Mouse (Mus musculus) gastrocnemius, postnatal 25 days (tissue): ENCODE data around the gene Vmn1r89. TPM values are rescaled to one million over a fixed set of nuclear protein-coding genes. Genes with fewer than 3 reads are reported as not detected.

Source experiments
- DNase-seq: peaks from one replicate; pipeline ENCODE4 v3.0.0; 2022
- long read RNA-seq, 2 experiments: library from polyadenylated mRNA; stranded (forward); transcript quantifications; one replicate each; pipeline ENCODE4 v2.0.0; 2021
- total RNA-seq, 2 experiments: library from RNA; stranded (reverse); gene quantifications; 1 replicate in 1 of 2; 2 replicates in 1 of 2; pipeline ENCODE4 v1.2.3; 2021

Vmn1r89 gene
- total RNA-seq: not detected
- long read RNA-seq, experiment 1: 0 reads
- long read RNA-seq, experiment 2: 0 reads

DNA sequence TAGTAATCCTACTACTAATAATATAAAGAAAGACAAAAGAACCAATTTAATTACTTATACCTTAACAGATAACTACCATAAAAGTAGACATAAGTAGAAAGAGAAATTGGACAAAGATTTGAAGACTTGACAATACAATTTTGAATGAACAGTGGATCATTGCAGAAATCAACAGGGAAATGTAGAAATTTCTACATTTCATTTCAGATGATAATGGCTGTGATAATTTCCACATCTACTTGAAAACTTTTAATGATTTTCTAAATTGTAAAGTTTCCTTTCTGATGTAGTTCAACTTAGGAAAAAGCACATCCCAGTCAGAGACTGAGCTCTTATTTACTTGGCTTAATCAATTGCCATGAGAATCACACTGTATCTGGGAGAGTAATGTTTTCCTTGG is at the start of gene Vmn1r89:
Gene Vmn1r89, plus strand, starts transcription at position 301 of the 400 bp plus-strand sequence.
- DNase-seq: no peak

DNA sequence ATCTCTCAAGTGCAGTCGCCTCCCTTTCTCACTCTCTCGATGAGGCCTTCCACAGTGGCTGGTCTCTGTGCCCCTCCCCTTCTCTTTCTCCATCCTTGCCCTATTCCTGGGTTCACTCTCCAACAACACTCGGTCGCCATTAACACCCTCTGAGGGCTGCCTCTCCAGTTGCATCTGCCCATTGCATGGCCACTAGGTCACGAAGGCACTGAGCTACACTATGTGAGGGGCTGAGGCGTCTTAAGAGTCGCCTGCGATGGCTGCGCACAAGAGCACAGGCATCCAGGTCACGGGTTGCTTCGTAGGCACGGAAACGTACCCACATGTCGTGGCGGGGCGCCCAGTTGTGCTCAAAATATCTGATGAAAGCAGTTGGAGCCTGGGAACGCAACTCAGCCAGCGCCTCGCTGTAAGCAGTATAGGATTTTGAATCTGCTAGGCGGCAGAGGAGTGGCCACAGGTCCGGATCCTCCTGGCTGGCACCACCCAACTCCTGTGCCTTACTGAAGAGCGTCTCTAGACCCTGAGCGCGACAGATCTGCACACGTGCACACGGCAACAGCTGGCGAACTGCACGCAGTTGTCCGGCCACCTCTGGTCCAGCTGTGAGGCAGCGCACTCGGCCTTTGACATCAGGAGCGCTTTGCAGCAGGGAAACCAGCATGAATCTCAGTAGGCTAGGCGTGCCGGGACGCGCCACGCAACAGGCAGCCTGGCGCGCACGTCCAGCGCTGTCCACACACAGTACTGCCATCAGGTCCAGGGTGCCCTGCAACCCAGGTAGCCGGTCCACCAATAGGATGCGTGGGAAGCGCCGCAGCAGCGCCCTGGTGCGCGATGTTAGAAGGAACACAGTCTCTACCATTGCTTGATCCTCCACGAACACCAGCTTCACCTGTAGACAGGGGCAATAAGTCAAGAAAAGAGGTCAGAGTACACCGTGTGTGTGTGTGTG is 48.2 kb downstream of the Vmn1r89 start:
- DNase-seq: no peak

DNA sequence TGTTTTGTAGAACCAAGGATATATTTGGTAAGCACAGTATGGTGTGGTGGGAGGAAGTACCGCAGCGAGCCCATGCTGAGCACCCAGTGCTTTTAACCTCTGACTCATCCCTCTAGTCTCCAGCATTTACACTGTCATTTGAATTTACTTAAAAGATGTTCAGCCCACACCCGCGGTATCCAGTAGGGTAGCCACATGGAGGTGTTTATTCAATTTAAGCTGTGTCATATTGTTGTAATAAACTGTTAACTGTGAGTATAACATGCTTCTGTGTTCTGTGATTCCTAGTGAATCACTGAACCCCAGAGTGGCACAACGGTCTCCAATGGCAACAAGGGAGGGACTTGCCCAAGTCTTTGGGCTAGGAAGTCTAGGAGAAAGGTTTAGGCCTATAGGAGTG is 51.0 kb downstream of the Vmn1r89 start:
- DNase-seq: no peak

DNA sequence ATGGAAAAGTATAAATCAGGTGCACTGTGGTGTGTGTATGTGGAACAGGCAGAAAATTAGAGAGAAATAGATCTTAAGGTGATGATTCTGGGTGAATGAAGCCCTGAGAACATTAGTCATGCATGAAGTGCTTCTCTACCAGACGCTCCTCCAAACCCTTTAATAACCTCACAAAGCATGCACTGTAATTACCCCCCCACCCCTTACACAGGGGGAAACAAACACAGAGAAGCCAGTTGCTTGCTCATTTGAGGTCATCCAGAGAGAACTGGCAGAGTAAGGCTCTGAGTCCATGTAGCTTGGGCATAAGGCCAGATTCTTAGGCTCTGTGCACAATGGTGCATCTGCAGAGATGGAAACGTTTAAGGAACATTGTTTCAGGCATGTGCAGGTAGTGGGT is 51.6 kb downstream of the Vmn1r89 start:
- DNase-seq: no peak

DNA sequence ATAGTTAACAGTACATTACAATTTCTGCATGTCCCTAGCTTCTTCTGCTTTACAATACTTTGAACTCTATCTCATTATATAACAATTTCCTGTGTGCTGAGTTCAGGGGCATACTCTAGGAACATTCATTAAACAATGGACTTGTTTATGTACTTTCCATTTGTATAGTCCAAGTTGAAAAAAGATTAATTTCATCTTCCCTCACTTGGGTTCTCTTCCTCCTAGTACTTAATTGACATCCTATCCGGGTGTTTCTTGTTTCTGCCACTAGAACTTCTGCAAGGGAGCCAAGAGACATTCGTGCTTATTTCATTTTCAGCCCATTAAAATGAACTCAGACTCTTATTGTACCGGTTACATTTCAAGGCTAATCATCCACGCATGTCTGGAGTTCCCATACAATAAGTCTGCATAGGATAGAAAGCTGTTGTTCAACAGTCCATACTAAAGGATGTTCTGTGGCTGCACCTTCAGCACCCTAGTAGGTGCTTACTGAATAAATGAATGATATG is 56.0 kb downstream of the Vmn1r89 start:
- no peak for DNase-seq

DNA sequence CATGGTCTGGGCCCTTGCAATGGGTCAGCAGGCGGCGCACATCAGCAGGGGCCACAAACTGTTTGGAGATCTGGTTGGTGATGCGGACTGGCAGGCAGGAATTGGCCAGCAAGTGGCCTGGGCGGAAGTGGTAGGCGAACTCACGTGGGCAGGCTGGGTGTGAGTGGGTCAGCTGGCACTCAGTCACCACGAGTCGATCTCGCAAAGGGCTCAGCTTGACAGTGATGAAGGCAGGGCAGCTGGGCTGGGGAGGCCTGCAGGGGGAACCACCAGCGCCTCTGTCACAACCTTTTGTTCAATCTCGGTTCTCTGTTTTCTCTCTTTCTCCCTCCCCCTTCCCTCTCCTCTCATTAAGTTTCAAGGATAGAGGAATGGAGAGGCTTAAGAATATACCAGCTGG is 56.6 kb downstream of the Vmn1r89 start:
- no peak for DNase-seq

Other genes with a start within 250 kb of the Vmn1r89 start
- 1 to 10 TPM; 2.0 to 2.2 TPM for gene Zfp324, start 247.2 kb upstream of the Vmn1r89 start, total RNA-seq
- gene Zfp446, start 235.2 kb upstream of the Vmn1r89 start, total RNA-seq: 1 to 10 TPM; 2.1 to 2.4 TPM
- not detected for gene Slc27a5, start 214.8 kb upstream of the Vmn1r89 start, total RNA-seq
- 10 to 100 TPM; 59.1 to 60.7 TPM for gene Trim28, start 213.9 kb upstream of the Vmn1r89 start, total RNA-seq
- gene Zbtb45, start 203.0 kb upstream of the Vmn1r89 start, total RNA-seq: 1 to 10 TPM; 2.7 to 4.9 TPM
- 10 to 100 TPM; 76.1 to 89.9 TPM for gene Chmp2a, start 178.2 kb upstream of the Vmn1r89 start, total RNA-seq
- gene Ube2m, start 174.7 kb upstream of the Vmn1r89 start, total RNA-seq: 100 to 1,000 TPM; 132 to 138 TPM
- under 1 TPM; 0.54 to 0.75 TPM for gene Mzf1, start 158.3 kb upstream of the Vmn1r89 start, total RNA-seq
- gene Vmn1r85, start 117.8 kb upstream of the Vmn1r89 start, total RNA-seq: not detected
- not detected for gene Vmn1r86, start 93.1 kb upstream of the Vmn1r89 start, total RNA-seq
- gene Vmn1r87, start 72.9 kb upstream of the Vmn1r89 start, total RNA-seq: not detected
- under 1 TPM; 0.03 to 0.10 TPM for gene Vmn1r88, start 53.5 kb upstream of the Vmn1r89 start, total RNA-seq
- gene Lig1, start 64.3 kb downstream of the Vmn1r89 start, total RNA-seq: 1 to 10 TPM in 1 of 2 experiments, under 1 TPM in 1; 1.00 to 2.4 TPM
- 1 to 10 TPM; 7.6 to 8.0 TPM for gene Zswim9, start 65.7 kb downstream of the Vmn1r89 start, total RNA-seq
- under 1 TPM in 1 of 2 experiments, not detected in 1; 0.08 TPM for gene Pla2g4c, start 111.6 kb downstream of the Vmn1r89 start, total RNA-seq
- gene Cabp5, start 185.1 kb downstream of the Vmn1r89 start, total RNA-seq: not detected
- not detected for gene Bsph1, start 237.8 kb downstream of the Vmn1r89 start, total RNA-seq